Mouse (Mus musculus): ENCODE results near the gene Fancd2os.

GRCm38 (mm10) chr6:113624989-113625770 lies 24.7 kb upstream of the Fancd2os start:
- TF ChIP-seq CTCF (IDR thresholded peaks at IDR 0.05; ENCODE audit: low read depth) (no peak), EP300 (optimal IDR thresholded peaks at IDR 0.05) (no peak)
